Mouse (Mus musculus): ENCODE data around the gene F9. TPM values are rescaled to one million over a fixed set of nuclear protein-coding genes. Genes with fewer than 3 reads are reported as not detected.
"Not testable (repeated sequence)": the region's sequence is repeated elsewhere in the genome, so short reads cannot be mapped to it uniquely, and the experiment has no call there.

The F9 gene
- polyA plus RNA-seq (2014; fragmentation: Nextera tagmentation; extraction: Ambion mirVana): not detected in 2 replicates

GRCm38 (mm10) chrX:59999221-60000083 is at the start of gene F9:
TSS of gene F9 (plus strand) at chrX:59999464.
- ATAC-seq (ENCODE audit: low FRiP score): no peak
- WGBS: 89% methylated on average over 10 of the region's 10 CpGs
- no peak within 1 kb of the TSS for H3K4me3 ChIP-seq (replicated peaks; ENCODE audit: low read length)

GRCm38 (mm10) chrX:59969767-59970166 is 29.5 kb upstream of the F9 start:
- not testable (repeated sequence) for H3K9me3 ChIP-seq (ENCODE audit: control insufficient read depth, low read length); H3K4me1 ChIP-seq (replicated peaks; ENCODE audit: control insufficient read depth, insufficient read depth, low read length); H3K36me3 ChIP-seq (replicated peaks; ENCODE audit: control insufficient read depth, insufficient read depth); DNase-seq (ENCODE audit: low spot score); H3K4me3 ChIP-seq (replicated peaks; ENCODE audit: low read length); H3K9ac ChIP-seq; H3K4me2 ChIP-seq (replicated peaks); ATAC-seq (ENCODE audit: low FRiP score); H3K27me3 ChIP-seq (ENCODE audit: control insufficient read depth, insufficient read depth, low read length); H3K27ac ChIP-seq

More at GRCm38 (mm10) chrX:59999221-60000083, at the start of gene F9:
- DNase-seq (ENCODE audit: low spot score): no peak
- Histone ChIP-seq H3K9me3 (ENCODE audit: control insufficient read depth, low read length) (no peaks in the 10 kb centered on the region), H3K27ac (no peak within 1 kb of the TSS), H3K4me2 (replicated peaks) (no peak within 1 kb of the TSS), H3K4me1 (replicated peaks; ENCODE audit: control insufficient read depth, insufficient read depth, low read length) (no peaks in the 10 kb centered on the region), H3K36me3 (replicated peaks; ENCODE audit: control insufficient read depth, insufficient read depth) (no peaks in the 10 kb centered on the region), H3K27me3 (ENCODE audit: control insufficient read depth, insufficient read depth, low read length) (no peaks in the 10 kb centered on the region), H3K9ac (no peak within 1 kb of the TSS)

DNA sequence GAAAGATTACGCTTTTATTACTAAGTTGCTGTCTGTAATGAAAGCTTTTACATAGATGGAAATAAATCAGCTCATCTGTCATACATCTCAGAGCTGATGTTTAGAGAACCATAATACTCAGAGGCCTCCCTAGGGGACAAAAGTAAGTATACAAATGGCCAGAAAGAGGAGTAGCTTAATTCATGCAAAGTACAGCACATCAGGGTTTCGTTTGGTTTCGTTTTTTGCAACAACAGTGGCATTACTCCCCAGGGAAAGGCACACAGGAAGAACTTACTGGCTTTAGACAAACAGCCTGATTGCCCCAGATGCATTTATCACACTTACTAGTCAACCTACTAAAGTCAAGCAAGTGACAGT is 800 bp downstream of the F9 start:
- ATAC-seq (ENCODE audit: low FRiP score) (no peak), DNase-seq (ENCODE audit: low spot score) (no peak)
- Histone ChIP-seq H3K9ac (no peak overlapping the region), H3K27ac (no peak overlapping the region), H3K27me3 (ENCODE audit: control insufficient read depth, insufficient read depth, low read length) (no peaks in the 10 kb centered on the region), H3K4me3 (replicated peaks; ENCODE audit: low read length) (no peak overlapping the region), H3K4me2 (replicated peaks) (no peak overlapping the region), H3K9me3 (ENCODE audit: control insufficient read depth, low read length) (no peaks in the 10 kb centered on the region), H3K36me3 (replicated peaks; ENCODE audit: control insufficient read depth, insufficient read depth) (no peaks in the 10 kb centered on the region), H3K4me1 (replicated peaks; ENCODE audit: control insufficient read depth, insufficient read depth, low read length) (no peaks in the 10 kb centered on the region)
- WGBS: 76% methylated on average over 3 of the region's 3 CpGs

DNA sequence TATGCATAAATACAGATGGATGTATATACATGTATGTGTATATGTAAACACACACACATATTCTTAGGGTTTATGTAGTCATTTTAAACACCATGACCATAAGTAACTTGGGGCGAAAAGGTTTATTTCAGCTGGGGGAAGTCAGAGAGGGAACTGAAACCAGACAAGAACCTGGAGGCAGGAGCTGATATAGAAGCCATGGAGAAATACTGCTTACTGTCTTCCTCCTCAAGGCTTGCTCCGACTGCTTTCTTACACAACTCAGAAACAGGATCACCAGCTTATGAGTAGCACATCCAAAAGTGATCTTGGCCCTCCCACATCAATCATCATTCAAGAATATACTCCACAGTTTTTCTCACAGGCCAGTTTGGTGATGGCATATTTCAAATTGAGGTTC is 2.2 kb downstream of the F9 start:
- Histone ChIP-seq H3K4me2 (replicated peaks) (no peak overlapping the region), H3K4me1 (replicated peaks; ENCODE audit: control insufficient read depth, insufficient read depth, low read length) (no peaks in the 10 kb centered on the region), H3K36me3 (replicated peaks; ENCODE audit: control insufficient read depth, insufficient read depth) (no peaks in the 10 kb centered on the region), H3K27me3 (ENCODE audit: control insufficient read depth, insufficient read depth, low read length) (no peaks in the 10 kb centered on the region), H3K9ac (no peak overlapping the region), H3K9me3 (ENCODE audit: control insufficient read depth, low read length) (no peaks in the 10 kb centered on the region), H3K4me3 (replicated peaks; ENCODE audit: low read length) (no peak overlapping the region), H3K27ac (no peak overlapping the region)
- WGBS: 88% methylated on average over 2 of the region's 2 CpGs
- DNase-seq (ENCODE audit: low spot score) (no peak), ATAC-seq (ENCODE audit: low FRiP score) (no peak)

DNA sequence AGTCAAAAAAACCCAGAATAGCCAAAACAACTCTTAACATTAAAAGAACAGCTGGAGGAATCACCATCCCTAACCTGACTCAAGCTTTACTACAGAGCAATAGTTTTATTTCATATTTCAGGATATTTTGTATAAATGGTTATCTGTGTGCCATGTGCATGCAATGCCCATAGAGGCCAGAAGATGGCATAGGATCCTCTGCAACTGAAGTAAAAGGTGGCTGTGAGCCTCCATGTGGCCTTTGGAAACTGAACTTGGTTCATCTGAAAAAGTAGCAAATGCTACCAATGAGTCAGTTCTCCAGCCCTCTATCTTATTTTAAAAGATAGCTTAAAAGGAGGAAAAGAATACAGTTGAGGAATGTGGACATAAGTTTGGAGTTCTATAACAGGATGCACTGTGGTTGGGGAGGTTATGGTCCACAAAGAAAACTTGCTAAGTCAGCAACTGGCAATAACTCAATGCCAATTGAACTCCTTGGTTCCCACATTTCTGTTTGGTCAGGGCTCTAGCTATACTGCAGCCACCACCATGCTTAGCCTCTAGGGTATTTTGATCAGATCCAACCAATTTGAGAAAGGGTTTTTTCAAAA is 13.9 kb downstream of the F9 start:
- no peak overlapping the region for H3K27ac ChIP-seq
- no peaks in the 10 kb centered on the region for H3K27me3 ChIP-seq (ENCODE audit: control insufficient read depth, insufficient read depth, low read length)
- H3K4me2 ChIP-seq (replicated peaks): no peak overlapping the region
- ATAC-seq (ENCODE audit: low FRiP score) (no peak), DNase-seq (ENCODE audit: low spot score) (no peak)
- H3K36me3 ChIP-seq (replicated peaks; ENCODE audit: control insufficient read depth, insufficient read depth): no peaks in the 10 kb centered on the region
- no peaks in the 10 kb centered on the region for H3K9me3 ChIP-seq (ENCODE audit: control insufficient read depth, low read length)
- H3K4me1 ChIP-seq (replicated peaks; ENCODE audit: control insufficient read depth, insufficient read depth, low read length): no peaks in the 10 kb centered on the region
- no peak overlapping the region for H3K4me3 ChIP-seq (replicated peaks; ENCODE audit: low read length)
- H3K9ac ChIP-seq: no peak overlapping the region

- no peak for ATAC-seq (ENCODE audit: low FRiP score)
- H3K27ac ChIP-seq: no peak overlapping the region
- WGBS: 88% methylated on average over 1 of the region's 1 CpGs
- H3K36me3 ChIP-seq (replicated peaks; ENCODE audit: control insufficient read depth, insufficient read depth): no peaks in the 10 kb centered on the region
- H3K27me3 ChIP-seq (ENCODE audit: control insufficient read depth, insufficient read depth, low read length): no peaks in the 10 kb centered on the region
- H3K9ac ChIP-seq: no peak overlapping the region
- H3K4me2 ChIP-seq (replicated peaks): no peak overlapping the region
- no peak overlapping the region for H3K4me3 ChIP-seq (replicated peaks; ENCODE audit: low read length)
- DNase-seq (ENCODE audit: low spot score): no peak
- no peaks in the 10 kb centered on the region for H3K4me1 ChIP-seq (replicated peaks; ENCODE audit: control insufficient read depth, insufficient read depth, low read length)
- no peaks in the 10 kb centered on the region for H3K9me3 ChIP-seq (ENCODE audit: control insufficient read depth, low read length)
These were observed 15.3 kb downstream of the F9 start for GRCm38 (mm10) chrX:60014588-60014987.

DNA sequence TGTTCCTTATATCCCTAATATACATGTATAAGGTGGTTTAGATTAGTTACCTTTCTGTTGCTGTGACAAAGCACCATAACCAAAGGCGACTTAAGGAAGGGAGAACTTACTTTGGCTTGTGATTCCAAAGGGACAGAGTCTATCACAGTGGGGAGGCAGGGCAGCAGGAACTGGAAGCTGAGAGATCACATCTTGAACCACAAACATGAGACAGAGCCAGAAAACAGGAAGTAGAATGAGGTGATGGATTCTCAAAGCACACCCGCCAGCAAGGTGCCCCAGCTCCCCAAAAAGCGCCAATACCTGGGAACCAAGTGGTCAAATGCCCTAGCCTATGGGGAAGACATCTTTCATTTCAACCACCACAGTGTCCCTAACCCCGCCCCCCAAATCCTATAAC is 21.7 kb downstream of the F9 start:
- H3K9me3 ChIP-seq (ENCODE audit: control insufficient read depth, low read length): no peaks in the 10 kb centered on the region
- H3K27me3 ChIP-seq (ENCODE audit: control insufficient read depth, insufficient read depth, low read length): no peaks in the 10 kb centered on the region
- no peak overlapping the region for H3K4me3 ChIP-seq (replicated peaks; ENCODE audit: low read length)
- DNase-seq (ENCODE audit: low spot score) (no peak), ATAC-seq (ENCODE audit: low FRiP score) (no peak)
- no peaks in the 10 kb centered on the region for H3K36me3 ChIP-seq (replicated peaks; ENCODE audit: control insufficient read depth, insufficient read depth)
- 84% methylated on average over 4 of the region's 4 CpGs for WGBS
- no peaks in the 10 kb centered on the region for H3K4me1 ChIP-seq (replicated peaks; ENCODE audit: control insufficient read depth, insufficient read depth, low read length)
- H3K4me2 ChIP-seq (replicated peaks): no peak overlapping the region
- no peak overlapping the region for H3K27ac ChIP-seq
- H3K9ac ChIP-seq: no peak overlapping the region

DNA sequence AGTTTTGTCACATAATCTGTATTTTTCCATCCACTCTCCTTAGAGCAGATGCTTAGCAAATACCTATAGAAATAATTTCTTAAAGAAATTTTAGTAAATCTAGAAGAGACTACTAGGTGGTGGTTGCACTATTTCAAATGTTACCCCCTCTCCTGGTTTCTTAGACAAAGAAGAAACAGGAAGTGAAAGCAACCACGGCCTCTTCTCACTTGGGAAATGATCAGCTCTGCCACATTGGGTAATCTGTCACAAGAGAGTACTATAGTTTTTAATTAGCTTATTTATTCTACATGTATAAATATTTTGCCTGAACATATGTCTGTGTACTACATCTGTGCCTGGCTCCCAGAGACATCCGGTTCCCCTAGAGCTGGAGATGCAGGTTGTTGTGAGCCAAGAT is 22.3 kb downstream of the F9 start:
- Histone ChIP-seq H3K27me3 (ENCODE audit: control insufficient read depth, insufficient read depth, low read length) (no peaks in the 10 kb centered on the region), H3K4me1 (replicated peaks; ENCODE audit: control insufficient read depth, insufficient read depth, low read length) (no peaks in the 10 kb centered on the region), H3K4me3 (replicated peaks; ENCODE audit: low read length) (no peak overlapping the region), H3K4me2 (replicated peaks) (no peak overlapping the region), H3K27ac (no peak overlapping the region), H3K36me3 (replicated peaks; ENCODE audit: control insufficient read depth, insufficient read depth) (no peaks in the 10 kb centered on the region), H3K9ac (no peak overlapping the region), H3K9me3 (ENCODE audit: control insufficient read depth, low read length) (no peaks in the 10 kb centered on the region)
- ATAC-seq (ENCODE audit: low FRiP score) (no peak), DNase-seq (ENCODE audit: low spot score) (no peak)
- WGBS: 92% methylated on average over 2 of the region's 2 CpGs

DNA sequence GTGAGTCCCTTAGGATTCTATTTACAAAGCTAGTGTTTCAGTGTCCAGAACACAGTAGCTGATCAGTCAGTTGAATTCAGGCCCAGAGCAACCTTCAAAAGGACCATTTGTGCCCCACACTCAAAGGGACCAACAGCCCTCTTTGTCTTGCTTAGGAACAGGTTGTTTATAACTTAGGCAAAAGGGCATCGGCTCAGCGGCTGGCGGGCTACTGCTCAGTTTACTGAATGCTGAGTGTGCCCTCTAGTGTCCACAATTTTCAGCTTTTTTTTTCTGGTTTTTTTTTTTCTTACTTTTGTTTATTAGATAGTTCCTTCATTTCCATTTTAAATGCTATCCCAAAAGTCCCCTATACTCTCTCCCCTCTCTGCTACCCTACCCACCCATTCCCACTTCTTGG is 27.4 kb downstream of the F9 start:
- Histone ChIP-seq H3K9me3 (ENCODE audit: control insufficient read depth, low read length) (no peaks in the 10 kb centered on the region), H3K27ac (no peak overlapping the region), H3K4me2 (replicated peaks) (no peak overlapping the region), H3K9ac (no peak overlapping the region), H3K4me1 (replicated peaks; ENCODE audit: control insufficient read depth, insufficient read depth, low read length) (no peaks in the 10 kb centered on the region), H3K27me3 (ENCODE audit: control insufficient read depth, insufficient read depth, low read length) (no peaks in the 10 kb centered on the region), H3K4me3 (replicated peaks; ENCODE audit: low read length) (no peak overlapping the region), H3K36me3 (replicated peaks; ENCODE audit: control insufficient read depth, insufficient read depth) (no peaks in the 10 kb centered on the region)
- 7% methylated on average over 3 of the region's 3 CpGs for WGBS
- ATAC-seq (ENCODE audit: low FRiP score): no peak
- peak; percentile 49 for DNase-seq (ENCODE audit: low spot score)
